Mouse (Mus musculus): ENCODE measurements at regions not wholly inside any gene's neighbourhood (a gene's known extent, or its start where the extent isn't known, plus 50 kb on each side); places are given as distances from the start of the nearest gene placed in this dataset.

GRCm38 (mm10) chr5:142299621-142300020, 101.7 kb upstream of the Foxk1 start:
- TF ChIP-seq CHD2 (IDR thresholded peaks at IDR 0.05; ENCODE audit: low read depth, low read length) = no peak
- no peak for TF ChIP-seq MAFK (IDR thresholded peaks at IDR 0.05; ENCODE audit: insufficient read depth, low read depth, low read length)

All from ES-E14 (cell line).